Mouse (Mus musculus) MEL (cell line): Measurements from ENCODE around the gene Majin.

Source experiments
- CTCF ChIP-seq, 3 experiments: IDR thresholded peaks in 2 of 3; conservative IDR thresholded peaks in 1 of 3; 2 replicates each; pipeline ENCODE4 v1.5.1; 2011 to 2012; ENCODE audit warnings: low read length in 3 of 3, low read depth in 2 of 3, mild to moderate bottlenecking in 2 of 3, improper control_type of control experiment in 1 of 3, inconsistent platforms in 1 of 3, mixed read lengths in 1 of 3, moderate library complexity in 1 of 3; ENCODE audit not compliant: control insufficient read depth in 1 of 3, insufficient read depth in 1 of 3, poor library complexity in 1 of 3, severe bottlenecking in 1 of 3
- MAX ChIP-seq: IDR thresholded peaks from 2 replicates; pipeline ENCODE4 v1.6.1; 2011; ENCODE audit warnings: low read length, improper control_type of control experiment
- POLR2A ChIP-seq, 2 experiments: IDR thresholded peaks; 2 replicates each; pipeline ENCODE4 v1.6.1; 2011 to 2012; ENCODE audit warnings: low read length in 2 of 2, mild to moderate bottlenecking in 2 of 2, control low read depth in 1 of 2, improper control_type of control experiment in 1 of 2, low read depth in 1 of 2, moderate library complexity in 1 of 2; ENCODE audit not compliant: control insufficient read depth in 1 of 2, insufficient read depth in 1 of 2, poor library complexity in 1 of 2
- SIN3A ChIP-seq: IDR thresholded peaks from 2 replicates; pipeline ENCODE4 v1.6.1; 2012; ENCODE audit warnings: low read length, improper control_type of control experiment, inconsistent platforms
- TCF12 ChIP-seq: IDR thresholded peaks from 2 replicates; pipeline ENCODE4 v1.6.1; 2014; ENCODE audit warnings: low read depth, mild to moderate bottlenecking, inconsistent platforms, low read length, improper control_type of control experiment, moderate library complexity
- ZNF384 ChIP-seq: IDR thresholded peaks from 2 replicates; pipeline ENCODE4 v1.6.1; 2012; ENCODE audit warnings: low read depth, mild to moderate bottlenecking, inconsistent platforms, low read length, improper control_type of control experiment

- TF ChIP-seq MAX (no peak), POLR2A (IDR thresholded peaks at IDR 0.05; ENCODE audit: control insufficient read depth in 1 of 2, insufficient read depth in 1 of 2, low read depth in 1 of 2, low read length in 2 of 2, poor library complexity in 1 of 2) (no peak), CTCF (IDR thresholded peaks at IDR 0.05 in 2 of 3, conservative IDR thresholded peaks at IDR 0.05 in 1 of 3; ENCODE audit: control insufficient read depth in 1 of 3, insufficient read depth in 1 of 3, low read depth in 2 of 3, low read length in 3 of 3, poor library complexity in 1 of 3, severe bottlenecking in 1 of 3) (no peak), TCF12 (no peak), SIN3A (no peak), ZNF384 (no peak)
These were observed 84.5 kb downstream of the Majin start for GRCm38 (mm10) chr19:6268670-6269132.
